Comparison of ENCODE assay signal across 10 mouse cellular contexts in the genomic region with DNA sequence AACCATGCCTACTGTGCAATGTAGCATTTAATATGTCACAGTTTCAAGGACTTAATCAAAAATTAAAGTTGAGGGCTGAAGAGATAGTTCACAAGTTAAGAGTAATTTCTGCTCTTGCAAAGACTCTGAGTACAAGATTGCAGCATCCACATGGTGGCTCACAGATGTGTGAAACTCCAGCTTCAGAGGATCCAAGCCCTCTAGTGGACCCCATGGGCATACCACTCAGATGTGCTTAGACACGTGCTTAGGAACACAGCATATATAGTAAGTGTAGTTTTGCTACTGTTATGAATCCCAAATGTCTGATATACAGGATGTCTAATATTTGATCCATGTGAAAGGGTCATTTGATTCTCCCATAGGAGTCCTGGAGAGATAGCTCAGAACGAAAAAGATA. TPM values are rescaled to one million over a fixed set of nuclear protein-coding genes. Genes with fewer than 3 reads are reported as not detected.
DNase-seq lines count a peak whose midpoint lies in the region; ATAC-seq and TF ChIP-seq lines count a peak whose summit lies in the region.
"Had no signal": no experiment of that assay in that cellular context is flagged by ENCODE, and none has a peak within 500 bp of the region (broad histone marks: within the 10 kb centered on the region; RNA-seq: fewer than 3 reads in every experiment).

No protein-coding gene starts in this region.

- no peak overlapping the region for H3K9ac ChIP-seq in liver, embryonic 11.5 days (ENCODE audit: low read depth, low read length)
- no peak overlapping the region for H3K9ac ChIP-seq in ES-E14 (ENCODE audit: insufficient read depth, low read depth, low read length, poor library complexity, severe bottlenecking)
- H3K9ac ChIP-seq in heart, embryonic 12.5 days, result no peak overlapping the region

- no peaks in the 10 kb centered on the region for H3K4me1 ChIP-seq in liver, embryonic 11.5 days (replicated peaks; ENCODE audit: control insufficient read depth, insufficient read depth, low read length)
- no peaks in the 10 kb centered on the region for H3K4me1 ChIP-seq in ES-E14 (ENCODE audit: control insufficient read depth in 2 of 2, insufficient read depth in 2 of 2, low read length in 2 of 2, poor library complexity in 1 of 2)
- H3K4me1 ChIP-seq in heart, embryonic 12.5 days (replicated peaks), result no peaks in the 10 kb centered on the region
- H3K4me1 ChIP-seq: heart, embryonic 10.5 days had no signal

- no peak for ATAC-seq in liver, embryonic 11.5 days (replicated peaks; ENCODE audit: low FRiP score)
- ATAC-seq in heart, embryonic 12.5 days (ENCODE audit: insufficient number of reproducible peaks, low FRiP score), result no peak

- no peak overlapping the region for H3K4me3 ChIP-seq in liver, embryonic 11.5 days (ENCODE audit: low read depth, low read length)
- H3K4me3 ChIP-seq in ES-E14 (ENCODE audit: insufficient read depth in 1 of 2, low read depth in 1 of 2, low read length in 2 of 2, poor library complexity in 1 of 2, severe bottlenecking in 1 of 2), result no peak overlapping the region
- no peak overlapping the region for H3K4me3 ChIP-seq in heart, embryonic 12.5 days
- H3K4me3 ChIP-seq: heart, embryonic 10.5 days had no signal

- no peaks in the 10 kb centered on the region for H3K27me3 ChIP-seq in liver, embryonic 11.5 days (replicated peaks; ENCODE audit: control insufficient read depth, insufficient read depth, low read length)
- H3K27me3 ChIP-seq in heart, embryonic 12.5 days (replicated peaks), result no peaks in the 10 kb centered on the region

- no peaks in the 10 kb centered on the region for H3K36me3 ChIP-seq in liver, embryonic 11.5 days (ENCODE audit: control insufficient read depth, insufficient read depth, low read length)
- H3K36me3 ChIP-seq in ES-E14 (ENCODE audit: control insufficient read depth, insufficient read depth, low read length, poor library complexity, severe bottlenecking), result no peaks in the 10 kb centered on the region
- H3K36me3 ChIP-seq in heart, embryonic 12.5 days, result no peaks in the 10 kb centered on the region
- H3K36me3 ChIP-seq: heart, embryonic 10.5 days had no signal

- H3K4me2 ChIP-seq in liver, embryonic 11.5 days, result no peak overlapping the region
- no peak overlapping the region for H3K4me2 ChIP-seq in heart, embryonic 12.5 days

- DNase-seq in liver, result peak; percentile 9
- no peak for DNase-seq in liver, embryonic 11.5 days (ENCODE audit: low spot score)
- DNase-seq in ES-E14 (ENCODE audit: low read depth, low spot score), result peak; percentile 38
- peak; percentile 63 for DNase-seq in embryo, embryonic 10 days (ENCODE audit: low spot score)
- peak; percentile 21 for DNase-seq in retina, postnatal 1 day
- DNase-seq in cerebellum, postnatal 14 days, result no peak
- DNase-seq in ovary, postnatal 36 days (ENCODE audit: low spot score), result no peak
- DNase-seq: lung, postnatal 14 days had no signal

- in situ Hi-C loops in ES-E14 (cut with MboI; ENCODE audit: low sequenced_read_pairs in 2 of 2, unreplicated experiment in 2 of 2), result no loop called here

- 50% methylated on average over 2 of the region's 2 CpGs for WGBS in liver, embryonic 11.5 days
- 62% methylated on average over 2 of the region's 2 CpGs for WGBS in heart, embryonic 12.5 days

- H3K9me3 ChIP-seq in liver, embryonic 11.5 days (ENCODE audit: control insufficient read depth, low read length), result no peaks in the 10 kb centered on the region
- H3K9me3 ChIP-seq in ES-E14 (ENCODE audit: control insufficient read depth, insufficient read depth, low read depth, low read length), result 0 out of 2 replicates have a peak, but pooled peaks cover 2% of the 10 kb centered on the region
- no peaks in the 10 kb centered on the region for H3K9me3 ChIP-seq in heart, embryonic 12.5 days (replicated peaks)
- H3K9me3 ChIP-seq: heart, embryonic 10.5 days had no signal

- H3K27ac ChIP-seq in liver, embryonic 11.5 days (ENCODE audit: low read depth, low read length), result no peak overlapping the region
- no peak overlapping the region for H3K27ac ChIP-seq in ES-E14 (ENCODE audit: insufficient read depth, low read depth, low read length, poor library complexity, severe bottlenecking)
- no peak overlapping the region for H3K27ac ChIP-seq in heart, embryonic 12.5 days (ENCODE audit: poor library complexity, severe bottlenecking)
- H3K27ac ChIP-seq: heart, embryonic 10.5 days had no signal

TF ChIP-seq in ES-E14, 5 proteins besides CTCF, POLR2A, EP300 and RAD21:
- TF ChIP-seq MAFK (IDR thresholded peaks at IDR 0.05; ENCODE audit: insufficient read depth, low read depth, low read length) (no peak), ZC3H11A (IDR thresholded peaks at IDR 0.05; ENCODE audit: borderline replicate concordance, low read depth, low read length) (peak; percentile 22; the same call in 1 of the 2 replicates)
TF ChIP-seq in ES-E14: peak in this region for 1.

RNA-seq across cellular contexts. Expression of gene Mad2l1, which starts 55.0 kb away (rescaled TPM):
- polyA plus RNA-seq in liver, embryonic 11.5 days (2014; fragmentation: Nextera tagmentation; extraction: Ambion mirVana), result 131 and 137 TPM in 2 replicates
- total RNA-seq in ES-E14 (2012; rRNA removed), result 67.0 and 78.2 TPM in 2 replicates
- polyA plus RNA-seq in heart, embryonic 12.5 days (2016; fragmentation: Nextera tagmentation; extraction: Ambion mirVana), result 79.9 and 81.8 TPM in 2 replicates

Comparison
In these comparisons a context has a peak if more than half of its experiments do, and no peak if none do; other contexts are left out.
1. DNase-seq: peak in liver (single experiment), ES-E14 (single experiment), embryo, embryonic 10 days (single experiment) and retina, postnatal 1 day (single experiment); none in liver, embryonic 11.5 days (single experiment), cerebellum, postnatal 14 days (0 of 2) and ovary, postnatal 36 days (single experiment).